Mouse (Mus musculus) neural tube, embryonic 12.5 days (tissue): ENCODE measurements around the gene Cnot8. TPM values are rescaled to one million over a fixed set of nuclear protein-coding genes. Genes with fewer than 3 reads are reported as not detected.
"Not testable (repeated sequence)": the region's sequence is repeated elsewhere in the genome, so short reads cannot be mapped to it uniquely, and the experiment has no call there.

ENCODE experiments used
- ATAC-seq: fragments of 200-750 bp; cut with Nextera tagmentation; 2 replicates; pipeline ENCODE4 v1.8.0; 2017; ENCODE audit warnings: low read depth, mild to moderate bottlenecking, moderate TSS enrichment, moderate library complexity; ENCODE audit not compliant: low FRiP score
- H3K27ac ChIP-seq: fragments of 300-500 bp; sonication (generic); 2 replicates; pipeline ENCODE4 v1.5.1; 2016
- H3K27me3 ChIP-seq: fragments of 300-500 bp; sonication (generic); replicated peaks from 2 replicates; pipeline ENCODE4 v1.6.1; 2016; ENCODE audit warnings: mild to moderate bottlenecking
- H3K36me3 ChIP-seq: fragments of 300-500 bp; sonication (generic); 2 replicates; pipeline ENCODE4 v1.6.1; 2016; ENCODE audit warnings: mild to moderate bottlenecking
- H3K4me1 ChIP-seq: fragments of 300-500 bp; sonication (generic); 2 replicates; pipeline ENCODE4 v1.6.1; 2016
- H3K4me2 ChIP-seq: fragments of 300-500 bp; sonication (generic); replicated peaks from 2 replicates; pipeline ENCODE4 v1.6.1; 2016; ENCODE audit warnings: mild to moderate bottlenecking
- H3K4me3 ChIP-seq: fragments of 300-500 bp; sonication (generic); 2 replicates; pipeline ENCODE4 v1.5.1; 2016
- H3K9ac ChIP-seq: fragments of 300-500 bp; sonication (generic); 2 replicates; pipeline ENCODE4 v1.6.1; 2016; ENCODE audit warnings: mild to moderate bottlenecking
- H3K9me3 ChIP-seq: fragments of 300-500 bp; sonication (generic); 2 replicates; pipeline ENCODE4 v1.6.1; 2016; ENCODE audit warnings: mild to moderate bottlenecking
- WGBS: fragments of 180-500 bp; shearing (Covaris S2); methylation state at CpG from one replicate; pipeline ENCODE4 v1.1.7; 2016; 5-methylcytosine and 5-hydroxymethylcytosine counted together
- polyA plus RNA-seq: library from polyadenylated mRNA; unstranded; fragments of >200 nt; fragmentation: Nextera tagmentation; extraction: Ambion mirVana; gene quantifications from 2 replicates; pipeline ENCODE4 v1.2.1, GENCODE M21; 2016

The Cnot8 gene
- 109 and 116 TPM in 2 replicates for polyA plus RNA-seq

GRCm38 (mm10) chr11:58103697-58104306 lies at the start of gene Cnot8:
Gene Cnot8, plus strand, starts transcription at chr11:58104153.
- ATAC-seq = peak; percentile 98
- H3K27me3 ChIP-seq = 0 out of 2 replicates have a peak, but pooled peaks cover 2% of the 10 kb centered on the region
- whole genome bisulfite sequencing = under 1% methylated on average over 55 of the region's 55 CpGs
- peak within 1 kb of the TSS; percentile 92 for H3K4me3 ChIP-seq
- H3K9me3 ChIP-seq = no peaks in the 10 kb centered on the region
- H3K36me3 ChIP-seq = no peaks in the 10 kb centered on the region
- peak within 1 kb of the TSS; percentile 85 for H3K4me2 ChIP-seq
- H3K4me1 ChIP-seq = peaks cover 19% of the 10 kb centered on the region
- peak within 1 kb of the TSS; percentile 87 for H3K9ac ChIP-seq
- peak within 1 kb of the TSS; percentile 68 for H3K27ac ChIP-seq

GRCm38 (mm10) chr11:58057455-58057854 lies 46.5 kb upstream of the Cnot8 start:
- 68% methylated on average over 6 of the region's 6 CpGs for WGBS
- no peak overlapping the region for H3K4me2 ChIP-seq
- no peak overlapping the region for H3K9ac ChIP-seq

GRCm38 (mm10) chr11:58059752-58060151 lies 44.2 kb upstream of the Cnot8 start:
- not testable (repeated sequence) for H3K9me3 ChIP-seq, H3K4me1 ChIP-seq, ATAC-seq, H3K27me3 ChIP-seq, H3K4me3 ChIP-seq, H3K9ac ChIP-seq, H3K4me2 ChIP-seq, H3K27ac ChIP-seq
- H3K36me3 ChIP-seq = peaks cover 52% of the 10 kb centered on the region
- 89% methylated on average over 7 of the region's 7 CpGs for WGBS

More at GRCm38 (mm10) chr11:58057455-58057854, 46.5 kb upstream of the Cnot8 start:
- Histone ChIP-seq H3K4me1 (no peaks in the 10 kb centered on the region), H3K4me3 (no peak overlapping the region), H3K36me3 (peaks cover 71% of the 10 kb centered on the region), H3K9me3 (no peaks in the 10 kb centered on the region), H3K27ac (no peak overlapping the region), H3K27me3 (no peaks in the 10 kb centered on the region)
- ATAC-seq = no peak

GRCm38 (mm10) chr11:58061218-58061617 lies 42.7 kb upstream of the Cnot8 start:
- H3K4me2 ChIP-seq, H3K9ac ChIP-seq, H3K9me3 ChIP-seq, H3K4me1 ChIP-seq, H3K27ac ChIP-seq, ATAC-seq, H3K27me3 ChIP-seq, H3K4me3 ChIP-seq: not testable (repeated sequence)
- peaks cover 39% of the 10 kb centered on the region for H3K36me3 ChIP-seq
- WGBS = 96% methylated on average over 4 of the region's 4 CpGs

DNA sequence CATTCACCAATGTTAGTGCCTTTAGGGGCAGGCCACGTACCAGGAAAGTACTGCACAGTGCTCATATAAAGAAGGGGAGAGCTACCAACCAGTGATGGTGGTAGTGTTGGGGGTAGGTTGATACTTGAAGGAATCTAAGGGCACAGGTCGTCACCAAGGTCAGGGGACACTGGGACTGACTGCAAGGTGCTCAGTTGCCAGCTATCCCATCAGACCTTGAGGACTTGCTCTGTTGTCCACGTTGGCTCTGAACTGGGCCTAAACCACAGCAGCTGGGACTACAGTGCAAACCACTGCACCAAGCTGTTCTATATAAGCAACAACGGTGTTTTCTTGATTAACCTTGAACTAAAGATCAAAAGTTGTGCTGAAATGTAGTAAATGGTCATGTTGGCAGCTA lies 41.4 kb upstream of the Cnot8 start:
- WGBS = 90% methylated on average over 4 of the region's 4 CpGs
- ATAC-seq = no peak
- H3K9me3 ChIP-seq = no peaks in the 10 kb centered on the region
- H3K27me3 ChIP-seq = no peaks in the 10 kb centered on the region
- H3K36me3 ChIP-seq = peaks cover 29% of the 10 kb centered on the region
- no peak overlapping the region for H3K9ac ChIP-seq
- H3K4me2 ChIP-seq = no peak overlapping the region
- H3K4me3 ChIP-seq = no peak overlapping the region
- no peak overlapping the region for H3K27ac ChIP-seq
- no peaks in the 10 kb centered on the region for H3K4me1 ChIP-seq

DNA sequence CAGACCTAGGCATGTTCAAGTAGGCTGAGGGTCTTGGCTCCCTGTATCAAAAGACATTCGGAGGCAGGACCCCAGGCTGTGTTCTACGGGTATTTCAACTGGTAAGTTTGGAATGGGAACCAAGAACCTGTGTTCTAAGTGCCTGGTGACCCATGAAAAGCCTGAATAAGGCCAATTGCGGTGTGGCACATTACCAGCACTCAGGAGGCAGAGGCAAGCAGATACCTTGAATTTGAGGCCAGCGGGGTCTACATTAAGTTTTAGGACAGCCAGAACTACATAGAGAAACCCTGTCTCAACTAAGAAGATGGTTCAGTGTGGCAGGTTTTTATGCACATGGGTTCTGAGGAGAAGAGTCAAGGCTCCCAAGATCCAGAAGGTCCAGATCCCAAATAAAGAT lies 38.9 kb upstream of the Cnot8 start:
- Histone ChIP-seq H3K4me3 (no peak overlapping the region), H3K4me2 (no peak overlapping the region), H3K9ac (no peak overlapping the region), H3K36me3 (peaks cover 11% of the 10 kb centered on the region), H3K27me3 (no peaks in the 10 kb centered on the region), H3K9me3 (no peaks in the 10 kb centered on the region), H3K4me1 (no peaks in the 10 kb centered on the region), H3K27ac (no peak overlapping the region)
- 90% methylated on average over 4 of the region's 4 CpGs for WGBS
- no peak for ATAC-seq

DNA sequence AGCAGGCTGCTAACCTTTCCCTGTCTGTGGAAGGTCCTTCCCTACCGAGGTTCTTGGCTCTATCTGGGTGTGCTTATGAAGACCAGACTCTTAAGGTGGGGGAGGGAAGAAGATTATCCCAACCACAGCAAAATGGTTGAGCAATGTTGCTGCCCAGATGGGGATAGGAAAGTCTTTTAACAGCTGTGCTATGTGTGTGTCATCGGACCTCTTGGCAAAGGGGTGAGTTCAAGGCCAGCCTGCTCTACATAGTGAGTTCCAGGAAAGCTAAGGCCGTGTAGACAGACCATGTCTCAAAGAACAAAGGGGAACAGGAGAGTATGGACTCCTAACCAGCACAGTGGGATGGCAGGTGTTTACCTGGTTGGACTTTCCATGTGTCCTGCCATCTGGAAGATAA lies 31.0 kb upstream of the Cnot8 start:
- no peaks in the 10 kb centered on the region for H3K4me1 ChIP-seq
- 89% methylated on average over 3 of the region's 3 CpGs for WGBS
- no peaks in the 10 kb centered on the region for H3K9me3 ChIP-seq
- no peak overlapping the region for H3K4me3 ChIP-seq
- no peak for ATAC-seq
- no peaks in the 10 kb centered on the region for H3K36me3 ChIP-seq
- H3K27me3 ChIP-seq = no peaks in the 10 kb centered on the region
- H3K4me2 ChIP-seq = no peak overlapping the region
- H3K27ac ChIP-seq = no peak overlapping the region
- no peak overlapping the region for H3K9ac ChIP-seq

DNA sequence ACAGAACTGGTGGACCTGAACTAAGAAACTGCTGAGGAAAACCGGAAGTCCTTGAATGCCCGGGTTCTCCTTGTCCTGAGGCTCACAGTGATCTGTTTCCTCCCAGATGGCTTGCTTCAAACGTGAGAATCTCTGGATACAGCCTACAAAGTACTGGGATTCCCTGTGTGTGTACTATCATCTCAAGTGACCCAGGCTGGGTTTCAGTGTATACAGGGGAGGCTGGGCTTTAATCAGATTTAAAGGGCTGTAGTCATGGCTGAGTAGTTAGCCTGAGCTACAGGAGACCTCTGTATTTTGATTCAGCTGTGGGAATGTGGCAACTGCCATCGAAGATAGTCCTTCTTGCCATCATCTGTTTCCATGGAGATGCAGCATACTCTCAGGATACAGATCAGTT lies 26.7 kb upstream of the Cnot8 start:
- Histone ChIP-seq H3K4me1 (no peaks in the 10 kb centered on the region), H3K9ac (no peak overlapping the region), H3K4me2 (no peak overlapping the region), H3K27ac (no peak overlapping the region), H3K9me3 (no peaks in the 10 kb centered on the region), H3K36me3 (no peaks in the 10 kb centered on the region), H3K4me3 (no peak overlapping the region), H3K27me3 (no peaks in the 10 kb centered on the region)
- no peak for ATAC-seq
- 79% methylated on average over 4 of the region's 4 CpGs for WGBS

GRCm38 (mm10) chr11:58081716-58082115 lies 22.2 kb upstream of the Cnot8 start:
- Histone ChIP-seq H3K9ac (no peak overlapping the region), H3K27me3 (no peaks in the 10 kb centered on the region), H3K27ac (no peak overlapping the region), H3K4me2 (no peak overlapping the region), H3K36me3 (no peaks in the 10 kb centered on the region), H3K4me1 (no peaks in the 10 kb centered on the region), H3K9me3 (no peaks in the 10 kb centered on the region), H3K4me3 (no peak overlapping the region)
- WGBS = 88% methylated on average over 6 of the region's 6 CpGs
- ATAC-seq = no peak

DNA sequence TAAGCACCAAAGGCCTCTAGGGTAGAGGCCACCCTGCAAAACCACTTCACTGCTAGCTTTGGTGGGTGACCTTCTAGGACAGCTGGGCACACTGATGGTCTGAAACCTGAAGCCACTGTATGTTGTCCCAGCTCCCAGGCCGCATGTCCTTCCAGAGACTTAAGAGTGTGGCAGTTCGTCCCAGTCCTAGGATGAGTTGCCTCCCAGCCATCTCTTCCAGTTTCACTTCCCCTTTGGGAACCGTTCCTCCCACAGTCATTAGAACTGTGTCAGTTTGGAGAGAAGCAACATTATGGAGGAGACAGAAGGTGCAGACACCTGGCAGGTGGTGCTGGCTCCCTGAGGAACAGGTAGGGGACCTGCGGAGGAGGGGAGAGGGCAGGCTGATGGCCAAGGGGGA lies 11.4 kb upstream of the Cnot8 start:
- Histone ChIP-seq H3K4me2 (peak overlapping the region; percentile 28), H3K27me3 (peaks cover 8% of the 10 kb centered on the region; the same call in 1 of the 2 replicates), H3K27ac (no peak overlapping the region), H3K4me1 (peaks cover 4% of the 10 kb centered on the region; the same call in 1 of the 2 replicates), H3K36me3 (no peaks in the 10 kb centered on the region), H3K9ac (no peak overlapping the region), H3K4me3 (no peak overlapping the region), H3K9me3 (no peaks in the 10 kb centered on the region)
- 64% methylated on average over 4 of the region's 4 CpGs for WGBS
- ATAC-seq = no peak

DNA sequence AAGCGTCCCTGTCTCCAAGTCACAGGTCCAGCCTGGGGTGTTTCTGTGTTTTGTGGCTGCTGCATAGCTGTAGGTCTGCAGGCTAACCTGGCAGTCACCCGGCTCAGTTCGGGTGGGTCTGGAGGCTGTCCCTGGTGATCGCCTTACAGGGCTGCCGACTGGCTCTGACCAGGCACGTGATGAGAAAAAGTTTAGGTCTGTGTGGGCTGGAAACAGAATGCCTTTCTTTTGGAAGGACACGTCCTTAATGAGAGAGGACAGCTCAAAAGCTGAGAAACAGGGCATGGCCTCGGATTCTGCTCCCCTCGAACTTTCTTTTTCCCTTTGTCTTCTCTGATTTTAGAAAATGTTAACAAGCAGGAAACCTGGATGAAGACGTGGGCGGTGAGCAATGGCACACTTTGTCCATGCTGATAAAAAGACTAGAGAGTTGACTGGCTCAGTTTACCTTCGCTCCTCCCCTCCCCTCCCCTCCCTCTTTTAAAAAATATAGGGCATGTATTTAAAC lies 10.9 kb upstream of the Cnot8 start, which contains the start of gene Gm12248:
TSS of gene Gm12248 (minus strand) at position 114 of the 508 bp plus-strand sequence.
- H3K27me3 ChIP-seq = peaks cover 14% of the 10 kb centered on the region; the same call in 1 of the 2 replicates
- no peak for ATAC-seq
- no peak within 1 kb of the TSS for H3K27ac ChIP-seq
- H3K4me3 ChIP-seq = no peak within 1 kb of the TSS
- H3K9me3 ChIP-seq = no peaks in the 10 kb centered on the region
- H3K9ac ChIP-seq = no peak within 1 kb of the TSS
- peaks cover 9% of the 10 kb centered on the region; the same call in 1 of the 2 replicates for H3K4me1 ChIP-seq
- 21% methylated on average over 12 of the region's 12 CpGs for WGBS
- no peaks in the 10 kb centered on the region for H3K36me3 ChIP-seq
- H3K4me2 ChIP-seq = peak within 1 kb of the TSS; percentile 28

- H3K4me3 ChIP-seq = no peak overlapping the region
- WGBS = 75% methylated on average over 4 of the region's 4 CpGs
- no peak overlapping the region for H3K4me2 ChIP-seq
- H3K4me1 ChIP-seq = peaks cover 9% of the 10 kb centered on the region; the same call in 1 of the 2 replicates
- H3K9me3 ChIP-seq = no peaks in the 10 kb centered on the region
- no peak overlapping the region for H3K9ac ChIP-seq
- peaks cover 18% of the 10 kb centered on the region; the same call in 1 of the 2 replicates for H3K27me3 ChIP-seq
- ATAC-seq = no peak
- H3K36me3 ChIP-seq = no peaks in the 10 kb centered on the region
- H3K27ac ChIP-seq = no peak overlapping the region
Observed at GRCm38 (mm10) chr11:58094766-58095165, 9.2 kb upstream of the Cnot8 start.

- Histone ChIP-seq H3K9me3 (no peaks in the 10 kb centered on the region), H3K4me2 (no peak overlapping the region)
- ATAC-seq = no peak
Observed at GRCm38 (mm10) chr11:58095561-58095960, 8.4 kb upstream of the Cnot8 start.

More at GRCm38 (mm10) chr11:58095561-58095960, 8.4 kb upstream of the Cnot8 start:
- H3K36me3 ChIP-seq = no peaks in the 10 kb centered on the region
- peaks cover 9% of the 10 kb centered on the region; the same call in 1 of the 2 replicates for H3K4me1 ChIP-seq
- H3K27ac ChIP-seq = no peak overlapping the region
- peaks cover 18% of the 10 kb centered on the region; the same call in 1 of the 2 replicates for H3K27me3 ChIP-seq
- H3K4me3 ChIP-seq = no peak overlapping the region
- 88% methylated on average over 1 of the region's 1 CpGs for WGBS
- H3K9ac ChIP-seq = no peak overlapping the region
